Mouse (Mus musculus) liver, embryonic 14.5 days (tissue): ENCODE data around the gene Fam240a. TPM values are rescaled to one million over a fixed set of nuclear protein-coding genes. Genes with fewer than 3 reads are reported as not detected.
A peak's percentile ranks its signal among the peaks of the same experiment; 100 is the strongest.

Source experiments
- ATAC-seq: fragments of 200-750 bp; cut with Nextera tagmentation; 2 replicates; pipeline ENCODE4 v1.8.0; 2017; ENCODE audit warnings: moderate number of reproducible peaks, mild to moderate bottlenecking, moderate library complexity; ENCODE audit not compliant: insufficient read depth
- DNase-seq, 3 experiments: peaks; one replicate each; pipeline ENCODE4 v3.0.0-alpha.2; 2012 to 2013; ENCODE audit warnings: low read depth in 3 of 3, low spot score in 3 of 3
- H3K27ac ChIP-seq: fragments of 300-500 bp; sonication (generic); 2 replicates; pipeline ENCODE4 v1.5.1; 2014; ENCODE audit warnings: moderate library complexity, mild to moderate bottlenecking, control low read depth, inconsistent platforms
- H3K27me3 ChIP-seq: fragments of 300-500 bp; sonication (generic); 2 replicates; pipeline ENCODE4 v1.6.1; 2014; ENCODE audit warnings: mild to moderate bottlenecking, low read length, moderate library complexity; ENCODE audit not compliant: control insufficient read depth, insufficient read depth
- H3K36me3 ChIP-seq: fragments of 300-500 bp; sonication (generic); replicated peaks from 2 replicates; pipeline ENCODE4 v1.6.1; 2014; ENCODE audit warnings: low read depth; ENCODE audit not compliant: control insufficient read depth, insufficient read depth
- H3K4me1 ChIP-seq, 2 experiments: fragments of 200-500 bp in 1 of 2; fragments of 300-500 bp in 1 of 2; sonication (generic) in 1 of 2; replicated peaks; 2 replicates each; pipeline ENCODE4 v1.6.1; 2012 to 2014; ENCODE audit warnings: antibody characterized with exemption in 1 of 2, inconsistent platforms in 1 of 2, low read length in 1 of 2; ENCODE audit not compliant: control insufficient read depth in 2 of 2, insufficient read depth in 2 of 2
- H3K4me2 ChIP-seq: fragments of 300-500 bp; sonication (generic); 2 replicates; pipeline ENCODE4 v1.6.1; 2014; ENCODE audit warnings: low read depth, mild to moderate bottlenecking, control low read depth, moderate library complexity
- H3K4me3 ChIP-seq, 2 experiments: fragments of 200-500 bp in 1 of 2; fragments of 300-500 bp in 1 of 2; sonication (generic) in 1 of 2; 2 replicates each; pipeline ENCODE4 v1.5.1; 2012 to 2014; ENCODE audit warnings: low read depth in 2 of 2, low read length in 2 of 2, mild to moderate bottlenecking in 2 of 2, control low read depth in 1 of 2, inconsistent platforms in 1 of 2, moderate library complexity in 1 of 2; ENCODE audit not compliant: insufficient read depth in 1 of 2
- H3K9ac ChIP-seq: fragments of 300-500 bp; sonication (generic); replicated peaks from 2 replicates; pipeline ENCODE4 v1.6.1; 2014; ENCODE audit warnings: mild to moderate bottlenecking, control low read depth, moderate library complexity
- H3K9me3 ChIP-seq: fragments of 300-500 bp; sonication (generic); 2 replicates; pipeline ENCODE4 v1.6.1; 2016; ENCODE audit warnings: low read length, mixed read lengths; ENCODE audit not compliant: control insufficient read depth
- CTCF ChIP-seq: IDR thresholded peaks from 2 replicates; pipeline ENCODE4 v1.5.1; 2016; ENCODE audit warnings: antibody characterized with exemption, low read depth, control low read depth
- EP300 ChIP-seq: IDR thresholded peaks from 2 replicates; pipeline ENCODE4 v1.6.1; 2016; ENCODE audit warnings: antibody characterized with exemption, low read depth
- WGBS: fragments of 180-500 bp; shearing (Covaris S2); extraction: QIAGEN DNeasy Blood & Tissue Kit; methylation state at CpG from one replicate; pipeline ENCODE4 v1.1.7; 2014; ENCODE audit not compliant: insufficient replicate concordance; 5-methylcytosine and 5-hydroxymethylcytosine counted together
- polyA plus RNA-seq, 2 experiments: library from polyadenylated mRNA; depleted of rRNA in 1 of 2; stranded (reverse) in 1 of 2; unstranded in 1 of 2; fragments of >200 nt; fragmentation: Nextera tagmentation in 1 of 2; extraction: Ambion mirVana in 1 of 2; gene quantifications; 2 replicates each; pipeline versions ENCODE4 v1.2.1 to v1.2.3; 2012 to 2014

Fam240a gene
- polyA plus RNA-seq, 2 experiments = not detected

DNA sequence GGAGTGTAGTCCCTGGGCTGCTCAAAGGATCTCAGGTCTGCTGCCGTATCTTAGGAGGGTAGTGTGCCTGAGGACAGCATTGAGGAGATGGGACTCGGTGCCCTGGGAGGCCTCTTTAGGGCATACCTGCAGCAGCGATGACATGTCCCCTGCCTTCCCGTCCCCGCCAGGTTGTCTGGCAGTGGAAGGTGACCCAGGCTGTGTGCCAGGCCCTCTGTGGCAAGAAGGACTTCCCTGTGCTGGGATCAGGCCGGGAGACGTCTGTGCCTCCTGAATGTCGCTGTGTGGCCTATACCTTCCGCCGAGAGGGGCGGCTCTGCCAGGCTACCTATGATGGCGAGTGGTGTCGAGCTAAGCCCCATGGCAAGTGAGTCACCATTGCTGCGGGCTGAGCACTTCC, 27.7 kb downstream of the Fam240a start:
- Histone ChIP-seq H3K9me3 (no peaks in the 10 kb centered on the region), H3K4me2 (no peak overlapping the region), H3K27ac (no peak overlapping the region), H3K9ac (no peak overlapping the region), H3K4me3 (no peak overlapping the region), H3K27me3 (no peaks in the 10 kb centered on the region), H3K4me1 (peaks cover 0 to 3% of the 10 kb centered on the region in 2 experiments; a peak in 1 of 4 replicates), H3K36me3 (no peaks in the 10 kb centered on the region)
- TF ChIP-seq EP300 (no peak), CTCF (no peak)
- no peak for ATAC-seq
- DNase-seq = no peak
- 72% methylated on average over 14 of the region's 14 CpGs for WGBS

DNA sequence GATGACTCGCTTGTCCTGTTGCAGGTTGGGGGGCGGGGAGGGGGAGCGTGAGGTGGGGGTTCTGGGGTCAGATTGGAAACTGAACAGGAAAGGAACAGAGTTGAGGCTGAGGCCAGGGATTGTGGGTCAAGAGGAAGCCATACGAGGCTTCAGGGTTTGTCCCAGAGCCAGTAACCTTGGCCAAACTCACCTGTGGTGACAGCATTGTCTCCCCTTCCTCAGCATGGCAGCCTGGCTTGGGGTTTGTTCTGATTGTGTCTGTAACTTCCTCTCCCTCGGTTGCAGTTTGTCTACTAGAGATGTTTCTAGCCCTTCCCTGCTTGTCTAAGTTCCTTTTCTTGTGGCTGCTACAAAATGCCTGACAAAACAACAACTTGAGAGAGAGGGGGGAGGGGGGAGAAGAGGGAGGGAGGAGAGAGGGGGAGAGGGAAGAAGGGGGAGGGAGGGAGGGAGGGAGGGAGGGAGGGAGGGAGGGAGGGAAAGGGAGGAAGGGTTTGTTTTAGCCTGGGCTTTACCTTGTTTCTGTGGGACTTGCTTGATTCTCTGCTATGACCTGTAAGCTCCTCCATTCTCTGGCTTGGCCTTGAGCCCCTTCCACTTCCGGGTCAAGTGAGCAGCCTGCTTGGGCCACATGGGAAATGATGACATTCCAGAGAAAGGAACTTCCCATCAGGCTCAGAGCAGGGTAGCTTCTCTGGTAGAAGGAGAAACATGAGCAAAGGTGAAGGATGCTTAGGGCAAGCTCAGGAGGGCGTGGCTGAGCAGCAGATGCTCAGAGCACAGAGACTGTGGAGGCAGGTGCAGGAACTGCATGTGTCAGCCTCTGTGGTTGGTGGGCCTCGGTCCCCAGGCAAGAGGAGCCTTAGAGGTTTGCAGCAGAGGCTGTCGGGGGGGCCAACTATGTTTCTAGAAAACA, 29.0 kb downstream of the Fam240a start:
- no peaks in the 10 kb centered on the region for H3K9me3 ChIP-seq
- no peak for ATAC-seq
- WGBS = 41% methylated on average over 9 of the region's 9 CpGs

DNA sequence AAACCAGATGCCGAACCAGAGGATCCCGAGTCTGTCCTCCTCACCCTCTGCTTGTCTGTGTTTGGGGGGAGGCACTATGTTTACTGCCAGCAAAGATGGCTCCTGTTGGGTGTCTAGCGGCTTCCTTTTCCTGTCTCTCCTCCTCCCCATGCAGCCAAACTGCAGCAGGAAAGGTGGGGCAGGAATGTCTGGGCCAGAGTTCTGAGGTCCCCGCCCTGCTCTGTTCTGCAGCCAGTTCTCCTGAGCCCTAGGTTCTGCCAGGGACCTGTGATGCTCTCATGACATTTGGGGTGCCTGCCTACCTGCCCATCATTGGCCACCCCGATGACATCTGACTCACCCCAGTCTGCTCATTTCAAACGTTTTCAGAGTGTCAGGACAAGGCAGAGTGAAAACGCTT, 34.7 kb downstream of the Fam240a start:
- DNase-seq = no peak
- no peak overlapping the region for H3K4me2 ChIP-seq
- H3K4me1 ChIP-seq = peaks cover 0 to 5% of the 10 kb centered on the region in 2 experiments; a peak in 1 of 4 replicates
- 49% methylated on average over 7 of the region's 7 CpGs for WGBS
- H3K9me3 ChIP-seq = no peaks in the 10 kb centered on the region
- H3K9ac ChIP-seq = no peak overlapping the region
- ATAC-seq = no peak
- H3K36me3 ChIP-seq = no peaks in the 10 kb centered on the region
- TF ChIP-seq EP300 (no peak), CTCF (no peak)
- no peak overlapping the region for H3K4me3 ChIP-seq
- H3K27ac ChIP-seq = no peak overlapping the region
- peaks cover 22% of the 10 kb centered on the region for H3K27me3 ChIP-seq

More for the DNA sequence above, 29.0 kb downstream of the Fam240a start:
- H3K36me3 ChIP-seq = no peaks in the 10 kb centered on the region
- no peak for TF ChIP-seq EP300
- TF ChIP-seq CTCF = no peak
- no peak overlapping the region for H3K27ac ChIP-seq
- H3K27me3 ChIP-seq = no peaks in the 10 kb centered on the region
- H3K4me1 ChIP-seq = peaks cover 0 to 3% of the 10 kb centered on the region in 2 experiments; a peak in 1 of 4 replicates
- no peak overlapping the region for H3K9ac ChIP-seq
- no peak overlapping the region for H3K4me3 ChIP-seq
- no peak overlapping the region for H3K4me2 ChIP-seq
- DNase-seq = no peak

DNA sequence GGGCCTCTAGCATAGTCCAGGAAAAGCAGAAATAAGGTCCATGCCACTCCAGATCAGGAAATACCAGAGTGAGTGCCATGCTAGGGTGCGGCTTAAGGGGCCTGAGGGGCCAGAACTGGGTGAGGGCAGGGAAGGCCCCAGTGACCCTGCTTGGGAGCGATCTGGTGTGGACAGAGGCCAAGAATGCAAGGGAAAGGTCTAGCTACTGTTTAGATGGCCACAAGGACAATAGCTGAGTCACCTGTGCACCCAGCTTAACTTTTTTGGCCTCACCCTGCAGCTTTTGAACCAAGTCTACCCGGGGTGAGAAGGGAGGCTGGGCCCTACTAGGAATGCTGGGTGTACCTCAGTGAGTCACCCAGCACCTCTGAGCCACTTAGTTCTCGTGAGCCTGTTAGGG, 35.9 kb downstream of the Fam240a start:
- no peak overlapping the region for H3K27ac ChIP-seq

DNA sequence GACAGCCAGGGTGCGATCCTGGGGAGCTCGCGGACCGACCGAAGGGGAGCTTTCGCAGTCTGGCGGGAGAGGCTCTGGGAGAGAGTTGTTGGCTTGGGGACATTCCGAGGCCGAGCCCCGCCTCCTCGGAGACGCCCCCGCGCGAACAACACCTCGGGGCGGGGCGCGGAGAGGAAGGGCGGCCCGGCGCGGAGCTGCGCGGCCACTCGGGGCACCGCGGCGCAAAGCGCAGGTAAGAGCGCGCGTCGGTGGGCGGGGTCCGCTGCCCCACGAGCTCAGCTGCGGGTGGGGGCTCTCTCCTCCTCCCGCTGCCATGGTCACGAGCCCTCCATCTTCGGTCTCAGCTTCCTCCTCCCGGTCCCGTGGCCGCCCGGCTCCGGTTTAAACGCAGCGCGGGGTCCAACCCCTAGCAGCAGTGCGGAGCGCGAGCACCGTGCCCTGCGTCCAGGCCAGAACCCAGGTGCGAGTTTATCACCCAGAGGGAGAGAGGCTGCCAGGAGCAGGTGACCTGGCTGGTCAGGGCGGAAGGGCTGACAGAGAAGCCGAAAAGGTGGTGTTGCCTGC, 36.6 kb downstream of the Fam240a start, which contains the start of gene Tmie:
Tmie (minus strand) TSS at position 116 of the 564 bp plus-strand sequence.
- WGBS = under 1% methylated on average over 47 of the region's 57 CpGs
- DNase-seq = no peak

More for the DNA sequence above, 35.9 kb downstream of the Fam240a start:
- ATAC-seq = no peak
- WGBS = 47% methylated on average over 4 of the region's 4 CpGs
- Histone ChIP-seq H3K9me3 (no peaks in the 10 kb centered on the region), H3K4me3 (peak overlapping the region; percentile 49 to 53; a peak in 3 of 4 replicates), H3K27me3 (peaks cover 22% of the 10 kb centered on the region), H3K9ac (no peak overlapping the region), H3K36me3 (no peaks in the 10 kb centered on the region), H3K4me1 (peaks cover 0 to 5% of the 10 kb centered on the region in 2 experiments; a peak in 1 of 4 replicates), H3K4me2 (peak overlapping the region; percentile 55)
- DNase-seq = no peak
- TF ChIP-seq CTCF (no peak), EP300 (no peak)

More for the DNA sequence above, 36.6 kb downstream of the Fam240a start, which contains the start of gene Tmie:
- H3K36me3 ChIP-seq = no peaks in the 10 kb centered on the region
- TF ChIP-seq CTCF = no peak
- no peak for TF ChIP-seq EP300
- ATAC-seq = peak; percentile 39; the same call in 1 of the 2 replicates
- peak within 1 kb of the TSS; percentile 49 to 53 for H3K4me3 ChIP-seq
- H3K9me3 ChIP-seq = no peaks in the 10 kb centered on the region
- peaks cover 0 to 5% of the 10 kb centered on the region in 2 experiments; a peak in 1 of 4 replicates for H3K4me1 ChIP-seq
- H3K27ac ChIP-seq = no peak within 1 kb of the TSS
- H3K4me2 ChIP-seq = peak within 1 kb of the TSS; percentile 55
- peaks cover 22% of the 10 kb centered on the region for H3K27me3 ChIP-seq
- H3K9ac ChIP-seq = no peak within 1 kb of the TSS
